Comparison of ENCODE assay signal across 8 mouse cellular contexts in genomic region chr17:35834696-35835422, GRCm38 (mm10). TPM values are rescaled to one million over a fixed set of nuclear protein-coding genes. Genes with fewer than 3 reads are reported as not detected.
DNase-seq lines count a peak whose midpoint lies in the region; ATAC-seq and TF ChIP-seq lines count a peak whose summit lies in the region.

No protein-coding gene starts in this region.

- peak overlapping the region; percentile 24; the same call in 1 of the 2 replicates for H3K4me3 ChIP-seq in layer of hippocampus, adult 2 months
- H3K4me3 ChIP-seq in forebrain, embryonic 11.5 days (ENCODE audit: low read depth, low read length) = peak overlapping the region; percentile 76
- H3K4me3 ChIP-seq in limb, embryonic 12.5 days (replicated peaks) = peak overlapping the region; percentile 81
- H3K4me3 ChIP-seq in stomach, embryonic 16.5 days (replicated peaks; ENCODE audit: low read length) = peak overlapping the region; percentile 78

- H3K9ac ChIP-seq in forebrain, embryonic 11.5 days (ENCODE audit: low read length) = peak overlapping the region; percentile 39
- H3K9ac ChIP-seq in limb, embryonic 12.5 days (replicated peaks) = peak overlapping the region; percentile 52
- H3K9ac ChIP-seq in stomach, embryonic 16.5 days (ENCODE audit: low read length) = peak overlapping the region; percentile 5

- no peaks in the 10 kb centered on the region for H3K27me3 ChIP-seq in forebrain, embryonic 11.5 days (ENCODE audit: control insufficient read depth, insufficient read depth, low read length)
- H3K27me3 ChIP-seq in limb, embryonic 12.5 days = no peaks in the 10 kb centered on the region
- H3K27me3 ChIP-seq in stomach, embryonic 16.5 days (ENCODE audit: control insufficient read depth, insufficient read depth, low read length) = no peaks in the 10 kb centered on the region

- H3K4me1 ChIP-seq in forebrain, embryonic 11.5 days (replicated peaks; ENCODE audit: control insufficient read depth, insufficient read depth, low read length) = peaks cover 22% of the 10 kb centered on the region
- peaks cover 41% of the 10 kb centered on the region for H3K4me1 ChIP-seq in limb, embryonic 12.5 days (replicated peaks)
- peaks cover 44% of the 10 kb centered on the region for H3K4me1 ChIP-seq in stomach, embryonic 16.5 days (ENCODE audit: control insufficient read depth, insufficient read depth, low read length)

- peak overlapping the region; percentile 56 for H3K27ac ChIP-seq in layer of hippocampus, adult 2 months
- no peak overlapping the region for H3K27ac ChIP-seq in forebrain, embryonic 11.5 days (ENCODE audit: low read depth, low read length)
- 0 out of 2 replicates have a peak overlapping the region, but pooled peaks have one; percentile 41 for H3K27ac ChIP-seq in limb, embryonic 12.5 days
- 0 out of 2 replicates have a peak overlapping the region, but pooled peaks have one; percentile 12 for H3K27ac ChIP-seq in stomach, embryonic 16.5 days (ENCODE audit: low read length)

- 82% methylated on average over 26 of the region's 26 CpGs for WGBS in forebrain, embryonic 11.5 days
- WGBS in limb, embryonic 12.5 days = 81% methylated on average over 26 of the region's 26 CpGs
- 67% methylated on average over 26 of the region's 26 CpGs for WGBS in stomach, embryonic 16.5 days

- H3K9me3 ChIP-seq in forebrain, embryonic 11.5 days (ENCODE audit: control insufficient read depth, low read length) = no peaks in the 10 kb centered on the region
- H3K9me3 ChIP-seq in limb, embryonic 12.5 days = no peaks in the 10 kb centered on the region
- no peaks in the 10 kb centered on the region for H3K9me3 ChIP-seq in stomach, embryonic 16.5 days (replicated peaks; ENCODE audit: control insufficient read depth, low read length)

- ATAC-seq in forebrain, embryonic 11.5 days (replicated peaks; ENCODE audit: low FRiP score) = no peak
- no peak for ATAC-seq in limb, embryonic 12.5 days (ENCODE audit: insufficient number of reproducible peaks, insufficient read depth, low FRiP score, low TSS enrichment, low read depth)
- ATAC-seq in stomach, embryonic 16.5 days (ENCODE audit: insufficient read depth, low FRiP score) = no peak

- peaks cover 24% of the 10 kb centered on the region for H3K36me3 ChIP-seq in forebrain, embryonic 11.5 days (ENCODE audit: control insufficient read depth, insufficient read depth, low read length)
- peaks cover 66% of the 10 kb centered on the region for H3K36me3 ChIP-seq in limb, embryonic 12.5 days
- H3K36me3 ChIP-seq in stomach, embryonic 16.5 days (ENCODE audit: control insufficient read depth, insufficient read depth, low read length) = peaks cover 29% of the 10 kb centered on the region

- TF ChIP-seq CTCF in layer of hippocampus, adult 2 months (conservative IDR thresholded peaks at IDR 0.05) = peak; percentile 39

- H3K4me2 ChIP-seq in forebrain, embryonic 11.5 days (ENCODE audit: low read depth, low read length, severe bottlenecking) = peak overlapping the region; percentile 83
- H3K4me2 ChIP-seq in limb, embryonic 12.5 days = peak overlapping the region; percentile 74
- H3K4me2 ChIP-seq in stomach, embryonic 16.5 days (ENCODE audit: low read depth, low read length) = peak overlapping the region; percentile 75

- no peak for DNase-seq in layer of hippocampus, adult 2 months (ENCODE audit: low spot score in 2 of 2)
- DNase-seq in layer of hippocampus, adult 9-10 months (ENCODE audit: low spot score) = no peak
- DNase-seq in R1 (ENCODE audit: low read depth, low spot score) = peak; percentile 41
- no peak for DNase-seq in forebrain, embryonic 11.5 days (ENCODE audit: low spot score)
- DNase-seq in thymus, postnatal 25 days = no peak
- no peak for DNase-seq in testis, postnatal 10 days (ENCODE audit: low spot score)

RNA-seq across cellular contexts. Expression of gene Tubb5, which starts 3.2 kb away (rescaled TPM):
- 100 to 1,000 TPM; 355 to 363 TPM for total RNA-seq in layer of hippocampus, adult 2 months (2021)
- 1,583 and 1,671 TPM in 2 replicates for polyA plus RNA-seq in forebrain, embryonic 11.5 days (2014; fragmentation: Nextera tagmentation; extraction: Ambion mirVana)
- polyA plus RNA-seq in limb, embryonic 12.5 days (2016; fragmentation: Nextera tagmentation; extraction: Ambion mirVana) = 1,183 and 1,215 TPM in 2 replicates
- polyA plus RNA-seq in stomach, embryonic 16.5 days (2015; fragmentation: Nextera tagmentation; extraction: Ambion mirVana) = 649 and 665 TPM in 2 replicates

RNA-seq across cellular contexts. Expression of gene Mdc1, which starts 6.5 kb away (rescaled TPM):
- total RNA-seq in layer of hippocampus, adult 2 months (2021) = 10 to 100 TPM; 16.9 to 18.4 TPM
- 27.2 and 29.2 TPM in 2 replicates for polyA plus RNA-seq in forebrain, embryonic 11.5 days (2014; fragmentation: Nextera tagmentation; extraction: Ambion mirVana)
- 16.9 and 19.4 TPM in 2 replicates for polyA plus RNA-seq in limb, embryonic 12.5 days (2016; fragmentation: Nextera tagmentation; extraction: Ambion mirVana)
- 11.7 and 16.2 TPM in 2 replicates for polyA plus RNA-seq in stomach, embryonic 16.5 days (2015; fragmentation: Nextera tagmentation; extraction: Ambion mirVana)

RNA-seq across cellular contexts. Expression of gene Flot1, which starts 11.8 kb away (rescaled TPM):
- total RNA-seq in layer of hippocampus, adult 2 months (2021) = 100 to 1,000 TPM; 124 to 128 TPM
- polyA plus RNA-seq in forebrain, embryonic 11.5 days (2014; fragmentation: Nextera tagmentation; extraction: Ambion mirVana) = 48.5 and 49.5 TPM in 2 replicates
- polyA plus RNA-seq in limb, embryonic 12.5 days (2016; fragmentation: Nextera tagmentation; extraction: Ambion mirVana) = 45.8 and 45.9 TPM in 2 replicates
- polyA plus RNA-seq in stomach, embryonic 16.5 days (2015; fragmentation: Nextera tagmentation; extraction: Ambion mirVana) = 55.8 and 58.2 TPM in 2 replicates

RNA-seq across cellular contexts. Expression of gene Ier3, which starts 13.4 kb away (rescaled TPM):
- 1 to 10 TPM; 5.0 to 6.1 TPM for total RNA-seq in layer of hippocampus, adult 2 months (2021)
- polyA plus RNA-seq in forebrain, embryonic 11.5 days (2014; fragmentation: Nextera tagmentation; extraction: Ambion mirVana) = 2.4 and 3.5 TPM in 2 replicates
- polyA plus RNA-seq in limb, embryonic 12.5 days (2016; fragmentation: Nextera tagmentation; extraction: Ambion mirVana) = 8.7 and 9.9 TPM in 2 replicates
- 22.1 and 24.4 TPM in 2 replicates for polyA plus RNA-seq in stomach, embryonic 16.5 days (2015; fragmentation: Nextera tagmentation; extraction: Ambion mirVana)

RNA-seq across cellular contexts. Expression of gene Nrm, which starts 26.3 kb away (rescaled TPM):
- total RNA-seq in layer of hippocampus, adult 2 months (2021) = 1 to 10 TPM; 1.7 to 1.8 TPM
- polyA plus RNA-seq in forebrain, embryonic 11.5 days (2014; fragmentation: Nextera tagmentation; extraction: Ambion mirVana) = 65.7 and 68.8 TPM in 2 replicates
- polyA plus RNA-seq in limb, embryonic 12.5 days (2016; fragmentation: Nextera tagmentation; extraction: Ambion mirVana) = 51.3 and 52.5 TPM in 2 replicates
- 48.9 and 51.5 TPM in 2 replicates for polyA plus RNA-seq in stomach, embryonic 16.5 days (2015; fragmentation: Nextera tagmentation; extraction: Ambion mirVana)

Comparison
In these comparisons a context has a peak if more than half of its experiments do, and no peak if none do; other contexts are left out.
1. H3K4me3 ChIP-seq: peak in every context shown above with its lines; median percentile 81 in limb, embryonic 12.5 days; 78 in stomach, embryonic 16.5 days; 76 in forebrain, embryonic 11.5 days; 24 in layer of hippocampus, adult 2 months.